Mouse (Mus musculus) forebrain, embryonic 15.5 days (tissue): ENCODE results near the gene Hes6. TPM values are rescaled to one million over a fixed set of nuclear protein-coding genes. Genes with fewer than 3 reads are reported as not detected.

ENCODE experiments used
- ATAC-seq: fragments of 200-750 bp; cut with Nextera tagmentation; replicated peaks from 2 replicates; pipeline ENCODE4 v1.8.0; 2017; ENCODE audit warnings: mild to moderate bottlenecking, moderate TSS enrichment, moderate library complexity
- H3K27ac ChIP-seq: fragments of 300-500 bp; sonication (generic); replicated peaks from 2 replicates; pipeline ENCODE4 v1.5.1; 2015; ENCODE audit warnings: mild to moderate bottlenecking, inconsistent platforms
- H3K27me3 ChIP-seq: fragments of 300-500 bp; sonication (generic); 2 replicates; pipeline ENCODE4 v1.6.1; 2015; ENCODE audit warnings: inconsistent platforms
- H3K36me3 ChIP-seq: fragments of 300-500 bp; sonication (generic); 2 replicates; pipeline ENCODE4 v1.6.1; 2015; ENCODE audit warnings: mild to moderate bottlenecking, inconsistent platforms
- H3K4me1 ChIP-seq: fragments of 300-500 bp; sonication (generic); 2 replicates; pipeline ENCODE4 v1.6.1; 2015; ENCODE audit warnings: inconsistent platforms
- H3K4me2 ChIP-seq: fragments of 300-500 bp; sonication (generic); replicated peaks from 2 replicates; pipeline ENCODE4 v1.6.1; 2015; ENCODE audit warnings: mild to moderate bottlenecking, inconsistent platforms
- H3K4me3 ChIP-seq: fragments of 300-500 bp; sonication (generic); 2 replicates; pipeline ENCODE4 v1.5.1; 2015; ENCODE audit warnings: mild to moderate bottlenecking, inconsistent platforms
- H3K9ac ChIP-seq: fragments of 300-500 bp; sonication (generic); replicated peaks from 2 replicates; pipeline ENCODE4 v1.6.1; 2015; ENCODE audit warnings: mild to moderate bottlenecking, inconsistent platforms
- H3K9me3 ChIP-seq: fragments of 300-500 bp; sonication (generic); 2 replicates; pipeline ENCODE4 v1.6.1; 2016; ENCODE audit warnings: inconsistent platforms
- WGBS: fragments of 180-500 bp; shearing (Covaris S2); methylation state at CpG from one replicate; pipeline ENCODE4 v1.1.7; 2015; ENCODE audit warnings: mixed read lengths; 5-methylcytosine and 5-hydroxymethylcytosine counted together
- polyA plus RNA-seq: library from polyadenylated mRNA; unstranded; fragments of >200 nt; fragmentation: Nextera tagmentation; extraction: Ambion mirVana; gene quantifications from 2 replicates; pipeline ENCODE4 v1.2.1, GENCODE M21; 2015

The Hes6 gene
- polyA plus RNA-seq, 1 experiment from 2014 or later: 260 TPM

- no peaks in the 10 kb centered on the region for H3K9me3 ChIP-seq
- no peak overlapping the region for H3K4me3 ChIP-seq
- H3K9ac ChIP-seq: no peak overlapping the region
- no peak for ATAC-seq
- H3K36me3 ChIP-seq: peaks cover 22% of the 10 kb centered on the region
- H3K4me2 ChIP-seq: no peak overlapping the region
- H3K27ac ChIP-seq: no peak overlapping the region
- peaks cover 12% of the 10 kb centered on the region for H3K4me1 ChIP-seq
- no peaks in the 10 kb centered on the region for H3K27me3 ChIP-seq
- WGBS: 90% methylated on average over 3 of the region's 3 CpGs
These were observed 23.2 kb upstream of the Hes6 start for GRCm38 (mm10) chr1:91437083-91437400.

GRCm38 (mm10) chr1:91436380-91437082 is 22.7 kb upstream of the Hes6 start:
- no peaks in the 10 kb centered on the region for H3K27me3 ChIP-seq
- no peak overlapping the region for H3K27ac ChIP-seq
- 60% methylated on average over 6 of the region's 6 CpGs for WGBS
- no peaks in the 10 kb centered on the region for H3K9me3 ChIP-seq
- no peak overlapping the region for H3K9ac ChIP-seq
- no peak overlapping the region for H3K4me3 ChIP-seq
- peaks cover 12% of the 10 kb centered on the region for H3K4me1 ChIP-seq
- H3K4me2 ChIP-seq: no peak overlapping the region
- peaks cover 25% of the 10 kb centered on the region for H3K36me3 ChIP-seq
- ATAC-seq: no peak; the same call in 1 of the 2 replicates

- Histone ChIP-seq H3K4me3 (no peak overlapping the region), H3K27me3 (no peaks in the 10 kb centered on the region), H3K4me1 (peaks cover 12% of the 10 kb centered on the region), H3K9me3 (no peaks in the 10 kb centered on the region), H3K4me2 (no peak overlapping the region), H3K9ac (no peak overlapping the region), H3K36me3 (peaks cover 23% of the 10 kb centered on the region; the same call in 1 of the 2 replicates), H3K27ac (no peak overlapping the region)
- ATAC-seq: no peak
- 79% methylated on average over 13 of the region's 13 CpGs for WGBS
These were observed 21.8 kb upstream of the Hes6 start for GRCm38 (mm10) chr1:91435606-91436130.

DNA sequence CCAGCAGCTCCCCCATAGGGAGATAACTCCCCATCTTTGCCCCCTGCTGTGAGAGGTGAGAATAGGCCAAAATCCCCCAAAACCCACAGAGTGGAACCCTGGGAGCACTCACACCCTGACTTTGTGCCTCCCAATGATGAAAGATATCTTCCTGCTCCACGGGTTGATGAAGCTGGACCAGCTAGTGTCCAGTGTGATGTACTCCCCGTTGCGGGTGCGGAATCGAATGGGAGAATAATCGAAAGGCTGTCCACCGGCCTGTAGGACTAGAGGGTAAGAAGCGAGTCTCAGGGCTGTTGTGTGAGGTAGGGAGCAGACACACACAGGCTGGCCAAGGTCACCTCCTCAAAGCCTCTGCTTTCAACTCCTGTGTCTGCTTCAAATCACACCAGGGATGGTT is 21.1 kb upstream of the Hes6 start:
- 94% methylated on average over 8 of the region's 8 CpGs for WGBS
- no peaks in the 10 kb centered on the region for H3K9me3 ChIP-seq
- H3K27me3 ChIP-seq: no peaks in the 10 kb centered on the region
- H3K4me3 ChIP-seq: no peak overlapping the region
- no peak overlapping the region for H3K9ac ChIP-seq
- H3K36me3 ChIP-seq: peaks cover 23% of the 10 kb centered on the region; the same call in 1 of the 2 replicates
- no peak overlapping the region for H3K4me2 ChIP-seq
- H3K4me1 ChIP-seq: peaks cover 12% of the 10 kb centered on the region
- no peak overlapping the region for H3K27ac ChIP-seq
- no peak for ATAC-seq

- no peak overlapping the region for H3K4me2 ChIP-seq
- H3K27ac ChIP-seq: no peak overlapping the region
- no peaks in the 10 kb centered on the region for H3K9me3 ChIP-seq
- no peak overlapping the region for H3K9ac ChIP-seq
- ATAC-seq: no peak
- no peak overlapping the region for H3K4me3 ChIP-seq
- H3K4me1 ChIP-seq: 0 out of 2 replicates have a peak, but pooled peaks cover 4% of the 10 kb centered on the region
- H3K27me3 ChIP-seq: no peaks in the 10 kb centered on the region
- H3K36me3 ChIP-seq: peaks cover 27% of the 10 kb centered on the region; the same call in 1 of the 2 replicates
- 90% methylated on average over 7 of the region's 7 CpGs for WGBS
These were observed 16.9 kb upstream of the Hes6 start for GRCm38 (mm10) chr1:91430761-91431160.

DNA sequence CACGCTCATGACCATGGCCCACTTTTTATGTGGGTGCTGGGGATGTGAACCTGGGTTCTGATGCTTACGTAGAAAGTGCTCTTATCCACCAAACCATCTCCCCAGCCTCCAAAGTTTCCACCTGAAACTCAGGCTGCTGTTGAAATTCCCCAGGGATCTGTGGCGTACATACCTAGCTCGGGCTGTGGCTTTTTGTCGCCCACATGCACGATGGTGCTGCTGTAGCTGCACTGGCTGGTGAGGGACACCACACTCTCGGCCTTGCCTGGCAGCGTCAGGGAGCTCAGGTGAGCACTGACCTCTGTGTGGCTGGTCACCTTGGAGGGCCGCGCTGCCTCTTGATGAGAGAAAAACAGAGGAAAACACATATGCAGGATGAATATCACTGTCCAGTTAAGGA is 15.4 kb upstream of the Hes6 start:
- peaks cover 24% of the 10 kb centered on the region; the same call in 1 of the 2 replicates for H3K36me3 ChIP-seq
- H3K4me3 ChIP-seq: no peak overlapping the region
- 94% methylated on average over 10 of the region's 10 CpGs for WGBS
- no peaks in the 10 kb centered on the region for H3K9me3 ChIP-seq
- H3K4me2 ChIP-seq: no peak overlapping the region
- no peak overlapping the region for H3K9ac ChIP-seq
- H3K4me1 ChIP-seq: no peaks in the 10 kb centered on the region
- no peak overlapping the region for H3K27ac ChIP-seq
- no peaks in the 10 kb centered on the region for H3K27me3 ChIP-seq
- ATAC-seq: no peak

- H3K27ac ChIP-seq: no peak overlapping the region
- no peak overlapping the region for H3K4me2 ChIP-seq
- no peaks in the 10 kb centered on the region for H3K9me3 ChIP-seq
- 38% methylated on average over 4 of the region's 4 CpGs for WGBS
- ATAC-seq: peak; percentile 71
- no peaks in the 10 kb centered on the region for H3K27me3 ChIP-seq
- H3K4me1 ChIP-seq: no peaks in the 10 kb centered on the region
- no peak overlapping the region for H3K9ac ChIP-seq
- H3K4me3 ChIP-seq: no peak overlapping the region
- H3K36me3 ChIP-seq: peaks cover 24% of the 10 kb centered on the region; the same call in 1 of the 2 replicates
These were observed 14.8 kb upstream of the Hes6 start for GRCm38 (mm10) chr1:91428614-91429013.

- Histone ChIP-seq H3K27ac (no peak overlapping the region), H3K4me1 (no peaks in the 10 kb centered on the region), H3K9me3 (no peaks in the 10 kb centered on the region), H3K27me3 (no peaks in the 10 kb centered on the region), H3K36me3 (peaks cover 18% of the 10 kb centered on the region; the same call in 1 of the 2 replicates), H3K4me3 (no peak overlapping the region), H3K9ac (no peak overlapping the region), H3K4me2 (no peak overlapping the region)
- no peak for ATAC-seq
- WGBS: 85% methylated on average over 9 of the region's 9 CpGs
These were observed 12.6 kb upstream of the Hes6 start for GRCm38 (mm10) chr1:91426397-91426796.

- H3K4me3 ChIP-seq: no peak overlapping the region
- H3K4me2 ChIP-seq: no peak overlapping the region
- no peaks in the 10 kb centered on the region for H3K27me3 ChIP-seq
- 90% methylated on average over 8 of the region's 8 CpGs for WGBS
- no peaks in the 10 kb centered on the region for H3K9me3 ChIP-seq
- H3K4me1 ChIP-seq: no peaks in the 10 kb centered on the region
- H3K36me3 ChIP-seq: peaks cover 6% of the 10 kb centered on the region; the same call in 1 of the 2 replicates
- H3K9ac ChIP-seq: no peak overlapping the region
- no peak for ATAC-seq
- no peak overlapping the region for H3K27ac ChIP-seq
These were observed 6.8 kb upstream of the Hes6 start for GRCm38 (mm10) chr1:91420601-91421065.

DNA sequence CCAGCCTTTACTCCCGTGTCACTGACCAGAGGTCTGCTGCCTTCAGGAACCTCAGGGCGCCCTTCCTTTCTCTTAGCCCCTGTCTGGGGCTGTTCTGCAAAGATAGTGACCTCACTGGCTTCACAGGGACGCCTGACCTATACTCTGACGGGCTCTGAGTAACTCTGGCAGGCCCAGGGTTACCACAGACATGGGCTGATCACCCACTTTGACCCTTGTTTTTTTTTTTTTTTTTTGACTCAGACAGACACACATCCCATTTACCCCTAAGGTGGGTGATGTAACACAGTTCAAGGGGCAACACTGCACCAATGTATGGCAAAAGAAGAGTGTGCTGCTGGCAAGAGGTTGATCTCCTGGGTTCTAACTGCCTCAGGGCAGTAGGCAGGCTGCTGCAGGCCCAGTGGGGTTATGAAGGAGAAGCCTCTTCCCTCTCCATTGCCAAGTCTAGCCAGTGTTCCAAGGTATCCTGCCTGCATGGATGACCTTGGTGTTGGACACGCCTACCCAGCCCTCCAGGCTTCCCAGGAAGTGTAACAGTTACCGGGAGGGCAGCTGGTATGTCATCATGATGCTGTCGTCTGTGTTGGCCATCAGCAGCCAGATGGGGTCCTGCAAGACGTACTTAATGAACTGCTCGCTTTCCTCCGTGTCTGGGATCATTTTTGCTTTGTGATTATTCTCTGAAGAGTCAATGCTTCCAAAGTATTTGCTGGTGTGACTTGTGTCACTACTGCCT is 6.2 kb upstream of the Hes6 start:
- H3K36me3 ChIP-seq: peaks cover 6% of the 10 kb centered on the region; the same call in 1 of the 2 replicates
- WGBS: 67% methylated on average over 10 of the region's 10 CpGs
- no peak overlapping the region for H3K9ac ChIP-seq
- ATAC-seq: no peak
- no peak overlapping the region for H3K27ac ChIP-seq
- H3K27me3 ChIP-seq: no peaks in the 10 kb centered on the region
- peaks cover 5% of the 10 kb centered on the region for H3K4me1 ChIP-seq
- H3K4me2 ChIP-seq: no peak overlapping the region
- H3K4me3 ChIP-seq: no peak overlapping the region
- no peaks in the 10 kb centered on the region for H3K9me3 ChIP-seq

- no peak overlapping the region for H3K9ac ChIP-seq
- H3K4me1 ChIP-seq: peaks cover 22% of the 10 kb centered on the region
- no peak overlapping the region for H3K27ac ChIP-seq
- H3K9me3 ChIP-seq: no peaks in the 10 kb centered on the region
- no peak overlapping the region for H3K4me3 ChIP-seq
- 75% methylated on average over 1 of the region's 1 CpGs for WGBS
- peaks cover 6% of the 10 kb centered on the region; the same call in 1 of the 2 replicates for H3K36me3 ChIP-seq
- no peak overlapping the region for H3K4me2 ChIP-seq
- H3K27me3 ChIP-seq: no peaks in the 10 kb centered on the region
- ATAC-seq: no peak
These were observed 4.2 kb upstream of the Hes6 start for GRCm38 (mm10) chr1:91417991-91418390.

GRCm38 (mm10) chr1:91415311-91415710 is 1.5 kb upstream of the Hes6 start:
- H3K27me3 ChIP-seq: no peaks in the 10 kb centered on the region
- H3K9ac ChIP-seq: no peak overlapping the region
- H3K4me2 ChIP-seq: peak overlapping the region; percentile 93; the same call in 1 of the 2 replicates
- 33% methylated on average over 5 of the region's 5 CpGs for WGBS
- H3K4me3 ChIP-seq: no peak overlapping the region
- no peak for ATAC-seq
- H3K9me3 ChIP-seq: no peaks in the 10 kb centered on the region
- H3K36me3 ChIP-seq: peaks cover 6% of the 10 kb centered on the region; the same call in 1 of the 2 replicates
- H3K4me1 ChIP-seq: peaks cover 38% of the 10 kb centered on the region
- peak overlapping the region; percentile 91 for H3K27ac ChIP-seq
